8 mouse cellular contexts compared by ENCODE assay signal in genomic region chr16:33058656-33059055, GRCm38 (mm10). TPM values are rescaled to one million over a fixed set of nuclear protein-coding genes. Genes with fewer than 3 reads are reported as not detected.
DNase-seq lines count a peak whose midpoint lies in the region; ATAC-seq and TF ChIP-seq lines count a peak whose summit lies in the region.
"Not testable (repeated sequence)": the region's sequence is repeated elsewhere in the genome, so short reads cannot be mapped to it uniquely, and the experiment has no call there.

No protein-coding gene starts in this region.

- not testable (repeated sequence) for H3K27ac ChIP-seq in bone marrow macrophage, adult 2 months (ENCODE audit: insufficient read depth, low read depth, low read length); forebrain, embryonic 10.5 days; heart, embryonic 13.5 days (replicated peaks); stomach, embryonic 14.5 days (ENCODE audit: low read length)
- peak overlapping the region; percentile 87 for H3K27ac ChIP-seq in kidney, adult 2 months (ENCODE audit: insufficient read depth, low read depth, low read length)
- H3K27ac ChIP-seq in liver, adult 2 months (replicated peaks; ENCODE audit: insufficient read depth, low read depth, low read length), result peak overlapping the region; percentile 82
- 0 out of 2 replicates have a peak overlapping the region, but pooled peaks have one; percentile 3 for H3K27ac ChIP-seq in liver, postnatal 0 days (ENCODE audit: low read depth)

- H3K79me2 ChIP-seq in C2C12 (ENCODE audit: control insufficient read depth, insufficient read depth), result peaks cover 43% of the 10 kb centered on the region
- H3K79me2 ChIP-seq in liver, adult 2 months (ENCODE audit: control insufficient read depth, insufficient read depth, low read length), result not testable (repeated sequence)

- H3K36me3 ChIP-seq in C2C12 (ENCODE audit: control insufficient read depth, insufficient read depth), result peaks cover 42% of the 10 kb centered on the region
- H3K36me3 ChIP-seq in forebrain, embryonic 10.5 days (replicated peaks), result peaks cover 37% of the 10 kb centered on the region
- H3K36me3 ChIP-seq in heart, embryonic 13.5 days, result peaks cover 34% of the 10 kb centered on the region
- not testable (repeated sequence) for H3K36me3 ChIP-seq in kidney, adult 2 months (ENCODE audit: control insufficient read depth, insufficient read depth, low read length)
- H3K36me3 ChIP-seq in liver, adult 2 months (ENCODE audit: control insufficient read depth, insufficient read depth, low read length), result peaks cover 16% of the 10 kb centered on the region
- H3K36me3 ChIP-seq in liver, postnatal 0 days (replicated peaks; ENCODE audit: insufficient read depth, low read length), result peaks cover 31% of the 10 kb centered on the region
- peaks cover 33% of the 10 kb centered on the region for H3K36me3 ChIP-seq in stomach, embryonic 14.5 days (ENCODE audit: control insufficient read depth, insufficient read depth, low read length)

- not testable (repeated sequence) for DNase-seq in forebrain, embryonic 10.5 days (ENCODE audit: extremely low spot score, low spot score); liver, postnatal 0 days
- peak; percentile 69 for DNase-seq in kidney, adult 2 months
- DNase-seq in liver, adult 2 months (ENCODE audit: extremely low read depth, low read depth, low spot score), result peak; percentile 77

- H3K27me3 ChIP-seq in C2C12 (ENCODE audit: control insufficient read depth, insufficient read depth, insufficient read length); forebrain, embryonic 10.5 days (ENCODE audit: poor library complexity, severe bottlenecking); heart, embryonic 13.5 days (replicated peaks); kidney, adult 2 months (replicated peaks; ENCODE audit: control insufficient read depth, insufficient read depth, low read length); liver, adult 2 months (ENCODE audit: control insufficient read depth, insufficient read depth, low read length); liver, postnatal 0 days (ENCODE audit: insufficient read depth, low read length); stomach, embryonic 14.5 days (ENCODE audit: control insufficient read depth, insufficient read depth, low read length): not testable (repeated sequence)

- peak overlapping the region; percentile 70; the same call in 1 of the 2 replicates for H3K9ac ChIP-seq in heart, embryonic 13.5 days
- peak overlapping the region; percentile 21; the same call in 1 of the 2 replicates for H3K9ac ChIP-seq in liver, adult 2 months (ENCODE audit: low read depth, low read length)
- H3K9ac ChIP-seq in liver, postnatal 0 days (replicated peaks); stomach, embryonic 14.5 days (replicated peaks; ENCODE audit: low read depth, low read length): not testable (repeated sequence)

- not testable (repeated sequence) for TF ChIP-seq CTCF in C2C12 (IDR thresholded peaks at IDR 0.05; ENCODE audit: control insufficient read depth, insufficient read depth, insufficient read length); bone marrow macrophage, adult 2 months (IDR thresholded peaks at IDR 0.05; ENCODE audit: low read depth, low read length); kidney, adult 2 months (conservative IDR thresholded peaks at IDR 0.05; ENCODE audit: insufficient read depth, insufficient read length, low read depth, low read length); liver, adult 2 months (IDR thresholded peaks at IDR 0.05; ENCODE audit: low read depth, low read length); liver, postnatal 0 days (IDR thresholded peaks at IDR 0.05; ENCODE audit: low read depth)

- H3K9me3 ChIP-seq in forebrain, embryonic 10.5 days; heart, embryonic 13.5 days; liver, postnatal 0 days (ENCODE audit: low read length); stomach, embryonic 14.5 days (ENCODE audit: control insufficient read depth, low read depth, low read length): not testable (repeated sequence)

- not testable (repeated sequence) for ATAC-seq in heart, embryonic 13.5 days (ENCODE audit: extremely low read depth, insufficient number of reproducible peaks, low FRiP score, low TSS enrichment); liver, postnatal 0 days; stomach, embryonic 14.5 days (ENCODE audit: insufficient number of reproducible peaks, insufficient read depth, low FRiP score, low read depth)

- H3K4me2 ChIP-seq in heart, embryonic 13.5 days, result peak overlapping the region; percentile 86; the same call in 1 of the 2 replicates
- H3K4me2 ChIP-seq in liver, postnatal 0 days (ENCODE audit: low read depth, low read length), result peak overlapping the region; percentile 78
- peak overlapping the region; percentile 51; the same call in 1 of the 2 replicates for H3K4me2 ChIP-seq in stomach, embryonic 14.5 days (replicated peaks; ENCODE audit: low read depth, low read length)

- not testable (repeated sequence) for H3K4me3 ChIP-seq in C2C12 (ENCODE audit: insufficient read depth, poor library complexity, severe bottlenecking); kidney, adult 2 months (ENCODE audit: insufficient read depth, low read depth, low read length); liver, adult 2 months (ENCODE audit: insufficient read depth, low read depth, low read length); stomach, embryonic 14.5 days (ENCODE audit: low read depth, low read length)
- H3K4me3 ChIP-seq in bone marrow macrophage, adult 2 months (ENCODE audit: insufficient read depth, low read length), result peak overlapping the region; percentile 38; the same call in 1 of the 2 replicates
- H3K4me3 ChIP-seq in forebrain, embryonic 10.5 days, result peak overlapping the region; percentile 96
- H3K4me3 ChIP-seq in heart, embryonic 13.5 days, result 0 out of 2 replicates have a peak overlapping the region, but pooled peaks have one; percentile 96
- H3K4me3 ChIP-seq in liver, postnatal 0 days (ENCODE audit: low read depth, low read length), result peak overlapping the region; percentile 92

- peaks cover 14% of the 10 kb centered on the region for H3K4me1 ChIP-seq in bone marrow macrophage, adult 2 months (ENCODE audit: control insufficient read depth, insufficient read depth, low read length)
- peaks cover 53% of the 10 kb centered on the region for H3K4me1 ChIP-seq in forebrain, embryonic 10.5 days
- H3K4me1 ChIP-seq in heart, embryonic 13.5 days, result peaks cover 52% of the 10 kb centered on the region
- peaks cover 16% of the 10 kb centered on the region for H3K4me1 ChIP-seq in kidney, adult 2 months (ENCODE audit: control insufficient read depth, insufficient read depth, low read length)
- H3K4me1 ChIP-seq in liver, adult 2 months (ENCODE audit: control insufficient read depth, insufficient read depth, low read length), result peaks cover 27% of the 10 kb centered on the region
- peaks cover 34% of the 10 kb centered on the region for H3K4me1 ChIP-seq in liver, postnatal 0 days (ENCODE audit: insufficient read depth)
- not testable (repeated sequence) for H3K4me1 ChIP-seq in stomach, embryonic 14.5 days (ENCODE audit: control insufficient read depth, insufficient read depth, low read length)

- 96% methylated on average over 9 of the region's 9 CpGs for WGBS in forebrain, embryonic 10.5 days
- WGBS in heart, embryonic 13.5 days, result 85% methylated on average over 9 of the region's 9 CpGs
- WGBS in kidney, adult 2 months, result 29% methylated on average over 9 of the region's 9 CpGs
- 26% methylated on average over 9 of the region's 9 CpGs for WGBS in liver, adult 2 months
- 70% methylated on average over 9 of the region's 9 CpGs for WGBS in liver, postnatal 0 days (ENCODE audit: insufficient replicate concordance)
- 84% methylated on average over 9 of the region's 9 CpGs for WGBS in stomach, embryonic 14.5 days

- TF ChIP-seq POLR2A in bone marrow macrophage, adult 2 months (IDR thresholded peaks at IDR 0.05; ENCODE audit: borderline replicate concordance, low read depth, low read length); kidney, adult 2 months (IDR thresholded peaks at IDR 0.05; ENCODE audit: low read depth, low read length); liver, adult 2 months (IDR thresholded peaks at IDR 0.05; ENCODE audit: extremely low read depth, insufficient read depth, low read length): not testable (repeated sequence)

- not testable (repeated sequence) for TF ChIP-seq EP300 in liver, postnatal 0 days (IDR thresholded peaks at IDR 0.05; ENCODE audit: low read depth)

- H3ac ChIP-seq in C2C12 (ENCODE audit: control insufficient read depth, insufficient read length, low read depth), result peak overlapping the region; percentile 26

- peaks cover 34% of the 10 kb centered on the region for H3K79me3 ChIP-seq in C2C12 (ENCODE audit: low read depth)

RNA-seq across cellular contexts. Expression of gene Rpl35a, which starts 2.4 kb away (rescaled TPM):
- 3,163 TPM for polyA plus RNA-seq in C2C12 (2012; fragmentation: generic; extraction: Trizol)
- polyA plus RNA-seq in bone marrow macrophage, adult 2 months (2012; ENCODE audit: insufficient read depth, insufficient read length, missing spikeins), result 1,252 and 1,407 TPM in 2 replicates
- 1,017 and 1,037 TPM in 2 replicates for polyA plus RNA-seq in forebrain, embryonic 10.5 days (2016; fragmentation: Nextera tagmentation; extraction: Ambion mirVana)
- 652 and 689 TPM in 2 replicates for polyA plus RNA-seq in heart, embryonic 13.5 days (2015; fragmentation: Nextera tagmentation; extraction: Ambion mirVana)
- 307 and 414 TPM in 2 replicates for polyA plus RNA-seq in kidney, adult 2 months (2012; rRNA removed)
- 661 and 805 TPM in 2 replicates for total RNA-seq in liver, adult 2 months (2014; rRNA removed)
- 111 and 115 TPM in 2 replicates for polyA plus RNA-seq in liver, adult 2 months (2012; rRNA removed)
- polyA plus RNA-seq in liver, postnatal 0 days (2015; fragmentation: Nextera tagmentation; extraction: Ambion mirVana), result 574 and 584 TPM in 2 replicates
- polyA plus RNA-seq in stomach, embryonic 14.5 days (2014; fragmentation: Nextera tagmentation; extraction: Ambion mirVana), result 1,070 and 1,136 TPM in 2 replicates

RNA-seq across cellular contexts. Expression of gene Iqcg, which starts 2.6 kb away (rescaled TPM):
- polyA plus RNA-seq in C2C12 (2012; fragmentation: generic; extraction: Trizol), result 0.92 TPM
- polyA plus RNA-seq in bone marrow macrophage, adult 2 months (2012; ENCODE audit: insufficient read depth, insufficient read length, missing spikeins), result 0.15 and 0.86 TPM in 2 replicates
- polyA plus RNA-seq in forebrain, embryonic 10.5 days (2016; fragmentation: Nextera tagmentation; extraction: Ambion mirVana), result 3.6 and 3.9 TPM in 2 replicates
- polyA plus RNA-seq in heart, embryonic 13.5 days (2015; fragmentation: Nextera tagmentation; extraction: Ambion mirVana), result 1.6 and 1.7 TPM in 2 replicates
- 2.8 and 3.8 TPM in 2 replicates for polyA plus RNA-seq in kidney, adult 2 months (2012; rRNA removed)
- 0.54 and 1.0 TPM in 2 replicates for total RNA-seq in liver, adult 2 months (2014; rRNA removed)
- polyA plus RNA-seq in liver, adult 2 months (2012; rRNA removed), result 0.55 TPM in 2 replicates
- 0.95 and 1.1 TPM in 2 replicates for polyA plus RNA-seq in liver, postnatal 0 days (2015; fragmentation: Nextera tagmentation; extraction: Ambion mirVana)
- 2.6 and 2.7 TPM in 2 replicates for polyA plus RNA-seq in stomach, embryonic 14.5 days (2014; fragmentation: Nextera tagmentation; extraction: Ambion mirVana)

RNA-seq across cellular contexts. Expression of gene Lmln, which starts 3.7 kb away (rescaled TPM):
- polyA plus RNA-seq in C2C12 (2012; fragmentation: generic; extraction: Trizol), result 1.2 TPM
- polyA plus RNA-seq in bone marrow macrophage, adult 2 months (2012; ENCODE audit: insufficient read depth, insufficient read length, missing spikeins), result 4.4 and 4.6 TPM in 2 replicates
- polyA plus RNA-seq in forebrain, embryonic 10.5 days (2016; fragmentation: Nextera tagmentation; extraction: Ambion mirVana), result 4.5 and 5.9 TPM in 2 replicates
- 2.2 and 3.5 TPM in 2 replicates for polyA plus RNA-seq in heart, embryonic 13.5 days (2015; fragmentation: Nextera tagmentation; extraction: Ambion mirVana)
- 3.1 and 4.8 TPM in 2 replicates for polyA plus RNA-seq in kidney, adult 2 months (2012; rRNA removed)
- 1.4 and 1.8 TPM in 2 replicates for total RNA-seq in liver, adult 2 months (2014; rRNA removed)
- polyA plus RNA-seq in liver, adult 2 months (2012; rRNA removed), result 0.78 and 0.81 TPM in 2 replicates
- polyA plus RNA-seq in liver, postnatal 0 days (2015; fragmentation: Nextera tagmentation; extraction: Ambion mirVana), result 0.44 and 1.2 TPM in 2 replicates
- 3.5 and 4.1 TPM in 2 replicates for polyA plus RNA-seq in stomach, embryonic 14.5 days (2014; fragmentation: Nextera tagmentation; extraction: Ambion mirVana)
